Comparison of ENCODE assay signal across 9 mouse cellular contexts in the genomic region with DNA sequence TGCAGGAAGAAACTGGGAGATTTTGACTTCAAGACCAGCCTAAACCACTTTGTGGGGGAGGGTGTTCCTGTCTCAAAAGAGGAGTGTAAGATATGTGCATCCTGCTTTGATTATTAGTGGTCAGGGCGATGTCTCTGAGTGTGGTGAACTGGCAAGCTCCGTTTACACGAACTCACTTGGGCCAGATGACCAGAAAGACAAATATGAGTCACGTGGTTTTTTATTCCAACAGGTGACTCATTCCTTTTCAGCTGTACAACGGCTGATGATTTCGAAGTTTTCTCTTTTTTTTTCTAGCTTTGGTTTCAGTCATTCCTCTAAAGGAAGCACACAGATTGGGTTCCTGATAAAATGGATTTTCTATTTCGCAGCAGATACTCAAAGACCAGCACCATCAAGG. TPM values are rescaled to one million over a fixed set of nuclear protein-coding genes. Genes with fewer than 3 reads are reported as not detected.
DNase-seq lines count a peak whose midpoint lies in the region; ATAC-seq and TF ChIP-seq lines count a peak whose summit lies in the region.
"Had no signal": no experiment of that assay in that cellular context is flagged by ENCODE, and none has a peak within 500 bp of the region (broad histone marks: within the 10 kb centered on the region; RNA-seq: fewer than 3 reads in every experiment).

No protein-coding gene starts in this region.

- TF ChIP-seq EP300 in lung, postnatal 0 days (IDR thresholded peaks at IDR 0.05), result no peak

- no peak overlapping the region for H3K9ac ChIP-seq in hindbrain, embryonic 12.5 days
- no peak overlapping the region for H3K9ac ChIP-seq in lung, postnatal 0 days (replicated peaks; ENCODE audit: low read depth)
- no peak overlapping the region for H3K9ac ChIP-seq in neural tube, embryonic 14.5 days (replicated peaks; ENCODE audit: low read depth, low read length)

- WGBS in hindbrain, embryonic 12.5 days, result 83% methylated on average over 7 of the region's 7 CpGs
- WGBS in hindbrain, embryonic 10.5 days, result 86% methylated on average over 7 of the region's 7 CpGs
- 56% methylated on average over 7 of the region's 7 CpGs for WGBS in lung, postnatal 0 days
- 84% methylated on average over 7 of the region's 7 CpGs for WGBS in neural tube, embryonic 14.5 days

- no peak overlapping the region for H3K27ac ChIP-seq in hindbrain, embryonic 12.5 days
- no peak overlapping the region for H3K27ac ChIP-seq in hindbrain, embryonic 10.5 days
- no peak overlapping the region for H3K27ac ChIP-seq in lung, postnatal 0 days (ENCODE audit: low read length)
- no peak overlapping the region for H3K27ac ChIP-seq in neural tube, embryonic 14.5 days (ENCODE audit: low read depth, low read length)

- DNase-seq in hindbrain, embryonic 10.5 days (ENCODE audit: low spot score), result no peak
- peak; percentile 40 for DNase-seq in lung, postnatal 0 days (ENCODE audit: low spot score)
- no peak for DNase-seq in lung, postnatal 10 days
- no peak for DNase-seq in left cerebral cortex, postnatal 14 days (ENCODE audit: low spot score in 2 of 2)
- no peak for DNase-seq in right cerebral cortex, postnatal 4 days

- no peaks in the 10 kb centered on the region for H3K4me1 ChIP-seq in hindbrain, embryonic 12.5 days
- H3K4me1 ChIP-seq in hindbrain, embryonic 10.5 days (replicated peaks), result peaks cover 7% of the 10 kb centered on the region
- no peaks in the 10 kb centered on the region for H3K4me1 ChIP-seq in lung, postnatal 0 days (ENCODE audit: insufficient read depth, low read depth, low read length)
- no peaks in the 10 kb centered on the region for H3K4me1 ChIP-seq in neural tube, embryonic 14.5 days (ENCODE audit: control insufficient read depth, insufficient read depth, low read length)

- no peaks in the 10 kb centered on the region for H3K9me3 ChIP-seq in hindbrain, embryonic 12.5 days (replicated peaks)
- no peaks in the 10 kb centered on the region for H3K9me3 ChIP-seq in hindbrain, embryonic 10.5 days
- H3K9me3 ChIP-seq in lung, postnatal 0 days (ENCODE audit: low read length), result no peaks in the 10 kb centered on the region
- H3K9me3 ChIP-seq in neural tube, embryonic 14.5 days (ENCODE audit: control insufficient read depth, low read length), result no peaks in the 10 kb centered on the region

- H3K4me3 ChIP-seq in hindbrain, embryonic 12.5 days, result no peak overlapping the region
- no peak overlapping the region for H3K4me3 ChIP-seq in hindbrain, embryonic 10.5 days
- H3K4me3 ChIP-seq in lung, postnatal 0 days (ENCODE audit: low read depth, low read length), result no peak overlapping the region
- no peak overlapping the region; the same call in 1 of the 2 replicates for H3K4me3 ChIP-seq in neural tube, embryonic 14.5 days (ENCODE audit: low read depth, low read length)

- intact Hi-C loops in left cerebral cortex, postnatal 14 days (cut with DNase I), result loop anchor here (1.0 kb wide), 1 partner anchor 227 kb away; no protein-coding TSS in a partner anchor

- H3K27me3 ChIP-seq in hindbrain, embryonic 12.5 days, result peaks cover 15% of the 10 kb centered on the region
- peaks cover 5% of the 10 kb centered on the region; the same call in 1 of the 2 replicates for H3K27me3 ChIP-seq in hindbrain, embryonic 10.5 days (ENCODE audit: insufficient read depth, poor library complexity, severe bottlenecking)
- no peaks in the 10 kb centered on the region for H3K27me3 ChIP-seq in lung, postnatal 0 days (replicated peaks; ENCODE audit: insufficient read depth, low read length)
- no peaks in the 10 kb centered on the region for H3K27me3 ChIP-seq in neural tube, embryonic 14.5 days (ENCODE audit: control insufficient read depth, insufficient read depth, low read length)

- ATAC-seq in hindbrain, embryonic 12.5 days (ENCODE audit: low FRiP score), result no peak
- no peak for ATAC-seq in lung, postnatal 0 days
- peak; percentile 15 for ATAC-seq in activated CD4-positive, CD25-positive, alpha-beta regulatory T cell, adult 4 months
- ATAC-seq in neural tube, embryonic 14.5 days (ENCODE audit: low read depth), result no peak

- TF ChIP-seq CTCF in lung, postnatal 0 days (IDR thresholded peaks at IDR 0.05), result no peak

- peak overlapping the region; percentile 42; the same call in 1 of the 2 replicates for H3K4me2 ChIP-seq in hindbrain, embryonic 12.5 days (replicated peaks)
- no peak overlapping the region for H3K4me2 ChIP-seq in lung, postnatal 0 days (replicated peaks; ENCODE audit: low read depth, low read length)
- peak overlapping the region; percentile 55; the same call in 1 of the 2 replicates for H3K4me2 ChIP-seq in neural tube, embryonic 14.5 days (ENCODE audit: low read depth, low read length)

- no peaks in the 10 kb centered on the region for H3K36me3 ChIP-seq in hindbrain, embryonic 12.5 days
- no peaks in the 10 kb centered on the region for H3K36me3 ChIP-seq in hindbrain, embryonic 10.5 days
- no peaks in the 10 kb centered on the region for H3K36me3 ChIP-seq in lung, postnatal 0 days (ENCODE audit: insufficient read depth, low read length)
- H3K36me3 ChIP-seq in neural tube, embryonic 14.5 days (ENCODE audit: control insufficient read depth, insufficient read depth, low read length), result no peaks in the 10 kb centered on the region

RNA-seq across cellular contexts. Expression of gene Mcoln2, which starts 27.7 kb away (rescaled TPM):
- polyA plus RNA-seq in hindbrain, embryonic 12.5 days (2016; fragmentation: Nextera tagmentation; extraction: Ambion mirVana), result 0.35 and 1.1 TPM in 2 replicates
- polyA plus RNA-seq in hindbrain, embryonic 10.5 days (2016; fragmentation: Nextera tagmentation; extraction: Ambion mirVana), result 0.41 and 0.62 TPM in 2 replicates
- 0.25 and 0.27 TPM in 2 replicates for polyA plus RNA-seq in lung, postnatal 0 days (2015; fragmentation: Nextera tagmentation; extraction: Ambion mirVana)
- 10 to 100 TPM in 1 of 2 experiments, 1 to 10 TPM in 1; 5.6 to 11.7 TPM for polyA plus RNA-seq in activated CD4-positive, CD25-positive, alpha-beta regulatory T cell, adult 4 months (2017; shearing (Covaris generic))
- polyA plus RNA-seq in neural tube, embryonic 14.5 days (2014; fragmentation: Nextera tagmentation; extraction: Ambion mirVana), result not detected in 2 replicates
- not detected for total RNA-seq in left cerebral cortex, postnatal 14 days (2021)
- total RNA-seq: layer of hippocampus, postnatal 36 days had no signal

RNA-seq across cellular contexts. Expression of gene Lpar3, which starts 43.5 kb away (rescaled TPM):
- 1.0 and 1.1 TPM in 2 replicates for polyA plus RNA-seq in hindbrain, embryonic 12.5 days (2016; fragmentation: Nextera tagmentation; extraction: Ambion mirVana)
- 0.68 and 1.00 TPM in 2 replicates for polyA plus RNA-seq in hindbrain, embryonic 10.5 days (2016; fragmentation: Nextera tagmentation; extraction: Ambion mirVana)
- 9.5 and 9.8 TPM in 2 replicates for polyA plus RNA-seq in lung, postnatal 0 days (2015; fragmentation: Nextera tagmentation; extraction: Ambion mirVana)
- not detected for polyA plus RNA-seq in activated CD4-positive, CD25-positive, alpha-beta regulatory T cell, adult 4 months (2017; shearing (Covaris generic))
- 0.40 and 0.66 TPM in 2 replicates for polyA plus RNA-seq in neural tube, embryonic 14.5 days (2014; fragmentation: Nextera tagmentation; extraction: Ambion mirVana)
- total RNA-seq in left cerebral cortex, postnatal 14 days (2021), result 1 to 10 TPM in 1 of 2 experiments, under 1 TPM in 1; 0.42 to 1.2 TPM
